Mouse (Mus musculus) hindbrain, embryonic 15.5 days (tissue): ENCODE results near the gene Tmem200b. TPM values are rescaled to one million over a fixed set of nuclear protein-coding genes. Genes with fewer than 3 reads are reported as not detected.

ENCODE experiments used
- polyA plus RNA-seq: library from polyadenylated mRNA; unstranded; fragments of >200 nt; fragmentation: Nextera tagmentation; extraction: Ambion mirVana; gene quantifications from 2 replicates; pipeline ENCODE4 v1.2.1, GENCODE M21; 2015

Tmem200b gene
- polyA plus RNA-seq, 1 experiment from 2014 or later = 0.29 TPM

Other genes starting within 250 kb of the Tmem200b start
- gene Ptpru, start 83.5 kb upstream of the Tmem200b start, polyA plus RNA-seq = 22.6 and 23.4 TPM in 2 replicates
- gene Mecr, start 78.3 kb upstream of the Tmem200b start, polyA plus RNA-seq = 34.6 and 37.9 TPM in 2 replicates
- gene Srsf4, start 48.2 kb upstream of the Tmem200b start, polyA plus RNA-seq = 101 and 103 TPM in 2 replicates
- gene Gm10300, start 152.9 kb downstream of the Tmem200b start, polyA plus RNA-seq = not detected in 2 replicates
- 59.8 and 68.4 TPM in 2 replicates for gene Epb41, start 153.6 kb downstream of the Tmem200b start, polyA plus RNA-seq
- gene Oprd1, start 222.7 kb downstream of the Tmem200b start, polyA plus RNA-seq = 0.61 and 0.80 TPM in 2 replicates